Mouse (Mus musculus) cerebellum, adult 2 months (tissue): Measurements from ENCODE around the gene Ncoa3.

Source experiments
- CTCF ChIP-seq: fragments of 200-500 bp; IDR thresholded peaks from 2 replicates; pipeline ENCODE4 v1.5.1; 2011; ENCODE audit warnings: low read depth, mild to moderate bottlenecking, control low read depth, low read length, moderate library complexity, borderline replicate concordance; ENCODE audit not compliant: insufficient read depth
- POLR2A ChIP-seq: fragments of 200-500 bp; IDR thresholded peaks from 2 replicates; pipeline ENCODE4 v1.6.1; 2011; ENCODE audit warnings: low read length, control low read depth, borderline replicate concordance; ENCODE audit not compliant: insufficient read depth

DNA sequence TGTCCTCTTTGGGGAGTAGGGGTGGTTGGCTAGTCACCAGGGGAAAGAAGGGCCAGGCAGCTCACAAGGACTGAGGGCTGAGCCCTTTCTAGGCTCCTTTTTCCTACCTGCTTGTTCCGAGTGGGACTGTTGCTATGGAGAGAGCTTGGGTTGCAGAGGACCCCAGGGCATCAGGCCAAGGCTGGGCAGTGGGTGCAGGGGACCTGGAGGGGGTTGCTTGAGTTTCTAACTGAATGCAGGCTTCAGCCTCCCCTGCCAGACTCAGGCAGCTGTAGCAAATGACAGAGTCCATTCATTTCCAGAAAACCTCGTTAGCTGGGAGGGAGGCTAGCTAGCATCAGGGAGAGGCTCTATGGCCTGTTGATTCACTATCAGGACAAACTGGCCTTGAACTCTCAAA lies 114.2 kb downstream of the Ncoa3 start:
- no peak for TF ChIP-seq CTCF
- no peak for TF ChIP-seq POLR2A
